ENCODE assay signal across 8 mouse cellular contexts in genomic region chr1:81594183-81594515, GRCm38 (mm10).
DNase-seq lines count a peak whose midpoint lies in the region; ATAC-seq and TF ChIP-seq lines count a peak whose summit lies in the region.

No protein-coding gene starts in this region.

- H3K36me3 ChIP-seq in lung, embryonic 14.5 days (ENCODE audit: insufficient read depth) = no peaks in the 10 kb centered on the region
- H3K36me3 ChIP-seq in limb, embryonic 11.5 days (ENCODE audit: control insufficient read depth, insufficient read depth, low read length) = no peaks in the 10 kb centered on the region
- H3K36me3 ChIP-seq in stomach, embryonic 16.5 days (ENCODE audit: control insufficient read depth, insufficient read depth, low read length) = no peaks in the 10 kb centered on the region

- 6% methylated on average over 5 of the region's 5 CpGs for WGBS in lung, embryonic 14.5 days
- whole genome bisulfite sequencing in limb, embryonic 11.5 days = 13% methylated on average over 5 of the region's 5 CpGs
- WGBS in stomach, embryonic 16.5 days = 5% methylated on average over 5 of the region's 5 CpGs

- H3K9ac ChIP-seq in lung, embryonic 14.5 days = no peak overlapping the region; the same call in 1 of the 2 replicates
- no peak overlapping the region; the same call in 1 of the 2 replicates for H3K9ac ChIP-seq in limb, embryonic 11.5 days (ENCODE audit: low read length)
- peak overlapping the region; percentile 67; the same call in 1 of the 2 replicates for H3K9ac ChIP-seq in stomach, embryonic 16.5 days (ENCODE audit: low read length)

- peak; percentile 28 for DNase-seq in embryo, embryonic 11 days
- no peak for DNase-seq in embryo, embryonic 10 days (ENCODE audit: low spot score)
- DNase-seq in lung, embryonic 14.5 days = peak; percentile 82
- no peak for DNase-seq in lung, postnatal 25 days (ENCODE audit: low spot score)
- no peak for DNase-seq in limb, embryonic 11.5 days (ENCODE audit: low spot score)
- DNase-seq in ovary, postnatal 36 days (ENCODE audit: low spot score) = no peak

- no peaks in the 10 kb centered on the region for H3K9me3 ChIP-seq in lung, embryonic 14.5 days (ENCODE audit: low read depth, low read length)
- no peaks in the 10 kb centered on the region for H3K9me3 ChIP-seq in limb, embryonic 11.5 days (ENCODE audit: control insufficient read depth, low read length)
- no peaks in the 10 kb centered on the region for H3K9me3 ChIP-seq in stomach, embryonic 16.5 days (replicated peaks; ENCODE audit: control insufficient read depth, low read length)

- peaks cover 8% of the 10 kb centered on the region for H3K4me1 ChIP-seq in lung, embryonic 14.5 days (ENCODE audit: insufficient read depth)
- no peaks in the 10 kb centered on the region for H3K4me1 ChIP-seq in limb, embryonic 11.5 days (ENCODE audit: control insufficient read depth, insufficient read depth, low read length)
- H3K4me1 ChIP-seq in stomach, embryonic 16.5 days (ENCODE audit: control insufficient read depth, insufficient read depth, low read length) = no peaks in the 10 kb centered on the region

- H3K27me3 ChIP-seq in lung, embryonic 14.5 days (ENCODE audit: insufficient read depth, low read length) = no peaks in the 10 kb centered on the region
- no peaks in the 10 kb centered on the region for H3K27me3 ChIP-seq in limb, embryonic 11.5 days (ENCODE audit: control insufficient read depth, insufficient read depth, low read length)
- no peaks in the 10 kb centered on the region for H3K27me3 ChIP-seq in stomach, embryonic 16.5 days (ENCODE audit: control insufficient read depth, insufficient read depth, low read length)

- no peak for TF ChIP-seq CTCF in lung, embryonic 14.5 days (IDR thresholded peaks at IDR 0.05; ENCODE audit: low read depth)

- H3K27ac ChIP-seq in lung, embryonic 14.5 days (ENCODE audit: low read depth) = peak overlapping the region; percentile 81
- H3K27ac ChIP-seq in limb, embryonic 11.5 days (replicated peaks; ENCODE audit: low read depth, low read length) = no peak overlapping the region
- H3K27ac ChIP-seq in stomach, embryonic 16.5 days (ENCODE audit: low read length) = no peak overlapping the region

- no peak; the same call in 1 of the 2 replicates for ATAC-seq in lung, embryonic 14.5 days (ENCODE audit: insufficient read depth)
- no peak for ATAC-seq in limb, embryonic 11.5 days (ENCODE audit: insufficient number of reproducible peaks, low FRiP score, low TSS enrichment, low read depth)
- ATAC-seq in stomach, embryonic 16.5 days (ENCODE audit: insufficient read depth, low FRiP score) = no peak
- ATAC-seq in erythroid progenitor cell, adult 5-6 weeks (replicated peaks; ENCODE audit: low FRiP score, poor library complexity, severe bottlenecking) = no peak

- H3K4me2 ChIP-seq in lung, embryonic 14.5 days = peak overlapping the region; percentile 54
- H3K4me2 ChIP-seq in limb, embryonic 11.5 days (ENCODE audit: low read depth, severe bottlenecking) = peak overlapping the region; percentile 60
- peak overlapping the region; percentile 57 for H3K4me2 ChIP-seq in stomach, embryonic 16.5 days (ENCODE audit: low read depth, low read length)

- peak overlapping the region; percentile 17; the same call in 1 of the 2 replicates for H3K4me3 ChIP-seq in lung, embryonic 14.5 days (ENCODE audit: low read depth, low read length)
- peak overlapping the region; percentile 32 for H3K4me3 ChIP-seq in limb, embryonic 11.5 days (ENCODE audit: low read depth, low read length)
- H3K4me3 ChIP-seq in stomach, embryonic 16.5 days (replicated peaks; ENCODE audit: low read length) = peak overlapping the region; percentile 43

Comparison
In these comparisons a context has a peak if more than half of its experiments do, and no peak if none do; other contexts are left out.
1. DNase-seq: peak in embryo, embryonic 11 days (single experiment) and lung, embryonic 14.5 days (single experiment); none in embryo, embryonic 10 days (single experiment), lung, postnatal 25 days (single experiment), limb, embryonic 11.5 days (single experiment) and ovary, postnatal 36 days (single experiment).
2. Peak in every context shown above with its lines, with median percentiles within 50 percentile points of each other: H3K4me2 ChIP-seq and H3K4me3 ChIP-seq.